Mouse (Mus musculus) spleen, adult 18-20 months (tissue): ENCODE measurements around the gene 4930539E08Rik.

ENCODE experiments used
- DNase-seq, 2 experiments: peaks; one replicate each; pipeline ENCODE4 v3.0.0; 2022; ENCODE audit warnings: mixed read lengths in 2 of 2

4930539E08Rik gene

GRCm38 (mm10) chr17:28854377-28854776 lies 60.7 kb downstream of the 4930539E08Rik start:
- no peak for DNase-seq

GRCm38 (mm10) chr17:28850511-28850910 lies 64.6 kb downstream of the 4930539E08Rik start:
- no peak for DNase-seq

DNA sequence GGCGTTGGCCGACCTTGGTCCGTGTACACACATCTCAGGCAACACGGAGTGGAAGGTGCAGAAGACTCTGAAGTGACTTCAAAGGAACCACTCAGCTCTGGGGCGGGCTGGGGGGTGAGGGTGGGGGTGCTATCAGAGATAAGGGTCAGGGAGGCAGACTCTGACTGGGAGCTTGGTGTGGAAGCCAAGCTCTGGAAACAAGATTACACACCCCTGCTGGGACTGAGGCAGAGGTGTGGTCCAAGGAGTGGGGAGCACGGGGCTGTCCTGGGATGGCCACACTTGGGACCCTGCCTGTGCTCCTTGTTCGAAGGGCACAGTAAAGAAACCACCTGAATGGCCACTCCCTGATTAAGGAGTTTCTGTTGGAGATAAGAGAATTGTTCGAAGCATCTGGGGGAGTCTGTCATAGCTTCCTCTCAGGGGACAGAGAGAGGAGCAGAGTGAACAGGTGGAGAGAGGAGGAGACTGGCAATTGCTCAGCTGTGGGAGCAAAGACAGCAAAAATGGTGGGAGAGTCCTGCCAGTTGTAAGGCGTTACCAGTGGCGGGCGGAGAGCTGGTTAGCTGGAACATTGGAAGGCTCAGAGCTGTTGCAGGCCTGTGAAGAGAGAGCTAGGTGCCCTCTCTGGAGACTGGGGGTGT lies 68.0 kb downstream of the 4930539E08Rik start:
- DNase-seq, result no peak
